Mouse (Mus musculus): ENCODE measurements around the gene Ly75.

DNA sequence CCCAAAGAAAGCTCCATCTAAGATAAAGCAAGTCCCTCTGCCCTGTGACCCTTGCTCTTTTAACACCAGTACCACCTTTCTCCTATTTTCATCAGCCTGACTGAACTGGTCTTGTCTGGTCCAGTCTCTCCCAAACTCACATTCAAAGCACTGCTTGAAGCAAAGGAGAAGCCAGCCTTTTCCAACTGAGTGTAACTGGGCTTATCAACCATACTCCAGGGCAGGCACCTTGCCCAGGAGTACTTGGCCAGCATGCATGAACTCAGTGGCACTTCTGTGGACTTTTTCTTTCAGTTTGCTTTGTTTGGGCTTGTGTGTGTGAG is 1.6 kb upstream of the Ly75 start:
- no peak for TF ChIP-seq CTCF (IDR thresholded peaks at IDR 0.05; ENCODE audit: extremely low read depth, insufficient read length, insufficient replicate concordance, low read depth, low read length)
- no peak for TF ChIP-seq POLR2A (IDR thresholded peaks at IDR 0.05; ENCODE audit: low read depth, low read length)
